Mouse (Mus musculus) urinary bladder, adult 18-20 months (tissue): Measurements from ENCODE around the gene R3hdml.

Experiments
- DNase-seq, 2 experiments: peaks; one replicate each; pipeline ENCODE4 v3.0.0; 2022; ENCODE audit warnings: low spot score in 2 of 2, mixed read lengths in 2 of 2

The R3hdml gene

GRCm38 (mm10) chr2:163539321-163540040, 47.4 kb downstream of the R3hdml start:
- DNase-seq, result no peak

GRCm38 (mm10) chr2:163540231-163541117, 48.4 kb downstream of the R3hdml start:
- no peak for DNase-seq

- no peak for DNase-seq
Measured at GRCm38 (mm10) chr2:163541568-163542182, 49.6 kb downstream of the R3hdml start.

- no peak for DNase-seq
Measured at GRCm38 (mm10) chr2:163542674-163543073, 50.6 kb downstream of the R3hdml start.

- no peak for DNase-seq
Measured at GRCm38 (mm10) chr2:163546623-163547318, 54.7 kb downstream of the R3hdml start.

GRCm38 (mm10) chr2:163548822-163549221, 56.7 kb downstream of the R3hdml start:
- DNase-seq, result no peak

GRCm38 (mm10) chr2:163549786-163550185, 57.7 kb downstream of the R3hdml start:
- DNase-seq, result no peak
